Mouse (Mus musculus): Measurements from ENCODE around the gene Myh11. TPM values are rescaled to one million over a fixed set of nuclear protein-coding genes. Genes with fewer than 3 reads are reported as not detected.
A peak's percentile ranks its signal among the peaks of the same experiment; 100 is the strongest.
"Not testable (repeated sequence)": the region's sequence is repeated elsewhere in the genome, so short reads cannot be mapped to it uniquely, and the experiment has no call there.

Gene Myh11
- polyA plus RNA-seq, 1 experiment from 2014 or later: 0.90 TPM

DNA sequence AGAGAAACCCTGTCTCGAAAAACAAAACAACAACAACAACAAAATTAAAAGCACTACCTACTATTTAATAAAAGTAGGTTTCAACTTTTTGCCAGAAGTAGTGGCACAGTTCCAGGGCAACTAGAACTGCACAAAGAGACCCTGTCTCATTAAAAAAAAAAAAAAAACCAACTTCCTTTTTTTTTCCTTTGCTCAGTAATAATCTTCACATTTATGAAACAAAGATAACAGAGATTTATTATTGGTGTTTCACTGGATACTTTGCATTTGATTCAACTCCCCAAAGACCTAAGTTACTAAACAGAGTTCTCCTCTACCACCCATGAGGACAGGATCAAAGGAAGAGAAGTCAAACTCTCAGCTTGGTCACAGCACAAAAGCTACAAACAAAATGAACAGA lies 130.2 kb downstream of the Myh11 start:
- Histone ChIP-seq H3K36me3 (ENCODE audit: control insufficient read depth, insufficient read depth, low read length) (no peaks in the 10 kb centered on the region), H3K4me1 (ENCODE audit: control insufficient read depth, insufficient read depth, low read depth, low read length) (peaks cover 20% of the 10 kb centered on the region), H3K9me3 (ENCODE audit: control insufficient read depth, low read length) (no peaks in the 10 kb centered on the region), H3K4me3 (ENCODE audit: low read length) (no peak overlapping the region), H3K9ac (ENCODE audit: low read depth, low read length) (no peak overlapping the region), H3K27me3 (replicated peaks; ENCODE audit: control insufficient read depth, insufficient read depth, low read length) (no peaks in the 10 kb centered on the region; the same call in 1 of the 2 replicates), H3K4me2 (ENCODE audit: low read length) (no peak overlapping the region), H3K27ac (ENCODE audit: low read depth, low read length) (no peak overlapping the region)
- WGBS: 79% methylated on average over 1 of the region's 1 CpGs
- no peak for ATAC-seq

- no peaks in the 10 kb centered on the region for H3K36me3 ChIP-seq (ENCODE audit: control insufficient read depth, insufficient read depth, low read length)
- under 1% methylated on average over 10 of the region's 10 CpGs for WGBS
- peak; percentile 11 for ATAC-seq
- H3K27ac ChIP-seq (ENCODE audit: low read depth, low read length): peak overlapping the region; percentile 94
- H3K9me3 ChIP-seq (ENCODE audit: control insufficient read depth, low read length): no peaks in the 10 kb centered on the region
- peak overlapping the region; percentile 75 for H3K4me3 ChIP-seq (ENCODE audit: low read length)
- peak overlapping the region; percentile 61 for H3K4me2 ChIP-seq (ENCODE audit: low read length)
- peak overlapping the region; percentile 71 for H3K9ac ChIP-seq (ENCODE audit: low read depth, low read length)
- H3K27me3 ChIP-seq (replicated peaks; ENCODE audit: control insufficient read depth, insufficient read depth, low read length): no peaks in the 10 kb centered on the region; the same call in 1 of the 2 replicates
- peaks cover 20% of the 10 kb centered on the region for H3K4me1 ChIP-seq (ENCODE audit: control insufficient read depth, insufficient read depth, low read depth, low read length)
Measured at GRCm38 (mm10) chr16:14159746-14160131, 131.4 kb downstream of the Myh11 start.

DNA sequence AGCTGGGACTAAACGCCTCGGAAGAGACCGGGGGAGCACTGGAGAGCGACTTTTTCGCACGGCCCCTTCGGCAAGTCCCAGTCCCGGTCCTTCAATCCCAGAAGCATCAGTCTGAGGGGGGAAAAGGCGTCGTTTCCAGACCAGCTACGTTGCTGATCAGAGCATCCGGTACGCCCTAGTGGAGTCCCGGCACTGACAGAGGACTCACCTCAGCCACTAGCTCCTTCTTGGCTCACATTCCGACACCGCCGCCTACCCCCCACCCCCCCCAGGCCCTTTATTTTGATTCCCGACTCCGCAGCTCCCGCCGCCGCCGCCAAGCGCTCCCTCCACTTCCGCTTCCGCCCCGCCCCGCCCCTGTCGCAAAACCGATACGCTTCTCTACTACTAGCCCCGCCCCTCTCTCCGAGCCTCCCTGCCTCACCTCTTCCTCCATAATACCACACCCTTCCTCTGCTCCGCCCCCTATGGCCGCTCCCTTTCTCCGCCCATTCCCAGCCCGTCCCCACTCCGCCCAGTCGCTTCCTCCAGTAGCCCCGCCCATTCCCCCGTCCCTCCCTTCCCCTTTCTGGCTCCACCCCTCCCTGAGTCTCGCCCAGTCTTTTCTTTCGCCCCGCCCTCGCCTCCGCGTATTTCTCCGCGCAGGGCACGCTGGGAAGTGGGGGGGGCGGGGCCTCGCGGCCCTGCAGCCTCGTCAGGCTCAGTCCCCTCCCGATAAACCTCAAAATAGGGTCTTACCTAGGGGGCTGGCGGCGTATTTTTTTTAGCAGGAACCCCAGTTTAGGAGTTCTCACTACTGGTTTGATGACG lies 132.0 kb downstream of the Myh11 start:
- peak; percentile 96 for ATAC-seq
- Histone ChIP-seq H3K4me1 (ENCODE audit: control insufficient read depth, insufficient read depth, low read depth, low read length) (peaks cover 20% of the 10 kb centered on the region), H3K4me3 (ENCODE audit: low read length) (peak overlapping the region; percentile 75), H3K9me3 (ENCODE audit: control insufficient read depth, low read length) (no peaks in the 10 kb centered on the region), H3K27ac (ENCODE audit: low read depth, low read length) (peak overlapping the region; percentile 94), H3K36me3 (ENCODE audit: control insufficient read depth, insufficient read depth, low read length) (no peaks in the 10 kb centered on the region), H3K4me2 (ENCODE audit: low read length) (peak overlapping the region; percentile 82), H3K9ac (ENCODE audit: low read depth, low read length) (peak overlapping the region; percentile 77), H3K27me3 (replicated peaks; ENCODE audit: control insufficient read depth, insufficient read depth, low read length) (no peaks in the 10 kb centered on the region; the same call in 1 of the 2 replicates)
- WGBS: under 1% methylated on average over 54 of the region's 58 CpGs

DNA sequence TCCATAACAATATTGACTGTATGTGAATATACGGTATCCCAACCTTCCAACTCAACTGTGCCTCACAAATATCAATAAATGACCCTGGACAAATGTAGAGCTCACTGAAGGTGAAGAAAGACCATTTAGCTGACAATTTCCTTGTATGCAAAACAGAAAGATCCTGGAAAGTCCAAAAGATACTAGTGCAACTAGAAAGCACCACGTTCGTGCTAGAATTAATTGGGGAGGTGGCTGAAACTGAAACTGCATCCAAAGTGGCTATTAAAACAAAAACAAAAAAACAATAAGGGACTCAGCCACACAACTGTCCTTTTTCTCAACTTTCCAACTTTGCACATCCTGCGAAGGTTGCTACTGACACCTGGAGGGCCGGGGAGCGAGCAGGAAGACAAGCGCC lies 132.6 kb downstream of the Myh11 start:
- no peak for ATAC-seq
- Histone ChIP-seq H3K27me3 (replicated peaks; ENCODE audit: control insufficient read depth, insufficient read depth, low read length) (no peaks in the 10 kb centered on the region), H3K4me2 (ENCODE audit: low read length) (peak overlapping the region; percentile 82), H3K9ac (ENCODE audit: low read depth, low read length) (peak overlapping the region; percentile 77), H3K27ac (ENCODE audit: low read depth, low read length) (peak overlapping the region; percentile 75), H3K4me1 (ENCODE audit: control insufficient read depth, insufficient read depth, low read depth, low read length) (peaks cover 15% of the 10 kb centered on the region), H3K9me3 (ENCODE audit: control insufficient read depth, low read length) (no peaks in the 10 kb centered on the region), H3K4me3 (ENCODE audit: low read length) (peak overlapping the region; percentile 75), H3K36me3 (ENCODE audit: control insufficient read depth, insufficient read depth, low read length) (no peaks in the 10 kb centered on the region)
- WGBS: 9% methylated on average over 7 of the region's 7 CpGs

GRCm38 (mm10) chr16:14156312-14156711 lies 134.9 kb downstream of the Myh11 start:
- 0 out of 2 replicates have a peak, but pooled peaks cover 8% of the 10 kb centered on the region for H3K36me3 ChIP-seq (ENCODE audit: control insufficient read depth, insufficient read depth, low read length)
- H3K27me3 ChIP-seq (replicated peaks; ENCODE audit: control insufficient read depth, insufficient read depth, low read length): no peaks in the 10 kb centered on the region
- H3K9ac ChIP-seq (ENCODE audit: low read depth, low read length): no peak overlapping the region
- no peak overlapping the region for H3K4me3 ChIP-seq (ENCODE audit: low read length)
- no peak for ATAC-seq
- H3K4me1 ChIP-seq (ENCODE audit: control insufficient read depth, insufficient read depth, low read depth, low read length): peaks cover 10% of the 10 kb centered on the region
- H3K4me2 ChIP-seq (ENCODE audit: low read length): no peak overlapping the region
- WGBS: 94% methylated on average over 4 of the region's 6 CpGs
- no peaks in the 10 kb centered on the region for H3K9me3 ChIP-seq (ENCODE audit: control insufficient read depth, low read length)
- H3K27ac ChIP-seq (ENCODE audit: low read depth, low read length): no peak overlapping the region

GRCm38 (mm10) chr16:14155638-14156037 lies 135.5 kb downstream of the Myh11 start:
- H3K9ac ChIP-seq (ENCODE audit: low read depth, low read length); H3K36me3 ChIP-seq (ENCODE audit: control insufficient read depth, insufficient read depth, low read length); ATAC-seq; H3K27me3 ChIP-seq (replicated peaks; ENCODE audit: control insufficient read depth, insufficient read depth, low read length); H3K4me2 ChIP-seq (ENCODE audit: low read length); H3K4me3 ChIP-seq (ENCODE audit: low read length); H3K27ac ChIP-seq (ENCODE audit: low read depth, low read length); H3K9me3 ChIP-seq (ENCODE audit: control insufficient read depth, low read length): not testable (repeated sequence)
- H3K4me1 ChIP-seq (ENCODE audit: control insufficient read depth, insufficient read depth, low read depth, low read length): peaks cover 10% of the 10 kb centered on the region
- 60% methylated on average over 1 of the region's 2 CpGs for WGBS

- Histone ChIP-seq H3K9ac (ENCODE audit: low read depth, low read length) (no peak overlapping the region), H3K4me3 (ENCODE audit: low read length) (no peak overlapping the region), H3K9me3 (ENCODE audit: control insufficient read depth, low read length) (no peaks in the 10 kb centered on the region), H3K36me3 (ENCODE audit: control insufficient read depth, insufficient read depth, low read length) (0 out of 2 replicates have a peak, but pooled peaks cover 11% of the 10 kb centered on the region), H3K4me1 (ENCODE audit: control insufficient read depth, insufficient read depth, low read depth, low read length) (no peaks in the 10 kb centered on the region), H3K27ac (ENCODE audit: low read depth, low read length) (no peak overlapping the region), H3K27me3 (replicated peaks; ENCODE audit: control insufficient read depth, insufficient read depth, low read length) (no peaks in the 10 kb centered on the region), H3K4me2 (ENCODE audit: low read length) (no peak overlapping the region)
- no peak for ATAC-seq
- WGBS: 91% methylated on average over 4 of the region's 4 CpGs
Measured at GRCm38 (mm10) chr16:14151718-14152117, 139.5 kb downstream of the Myh11 start.

DNA sequence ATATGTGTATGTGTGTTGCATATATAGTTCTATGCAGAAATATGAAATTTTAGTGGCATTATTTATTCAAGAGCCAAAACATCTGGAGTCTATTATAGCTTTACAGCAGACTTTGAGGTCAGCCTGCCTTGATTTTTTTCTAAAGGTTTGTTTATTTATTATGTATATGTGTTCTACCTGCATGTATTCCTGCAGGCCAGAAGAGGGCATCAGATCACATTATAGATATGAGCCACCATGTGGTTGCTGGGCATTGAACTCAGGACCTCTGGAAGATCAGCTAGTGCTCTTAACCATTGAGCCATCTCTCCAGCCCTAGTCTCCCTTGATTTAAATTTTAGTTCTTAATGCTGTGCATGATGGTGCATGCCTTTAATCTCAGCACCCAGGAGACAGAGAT lies 143.5 kb downstream of the Myh11 start:
- Histone ChIP-seq H3K36me3 (ENCODE audit: control insufficient read depth, insufficient read depth, low read length) (peaks cover 25% of the 10 kb centered on the region), H3K9me3 (ENCODE audit: control insufficient read depth, low read length) (no peaks in the 10 kb centered on the region), H3K9ac (ENCODE audit: low read depth, low read length) (no peak overlapping the region), H3K4me2 (ENCODE audit: low read length) (no peak overlapping the region), H3K4me3 (ENCODE audit: low read length) (no peak overlapping the region), H3K27me3 (replicated peaks; ENCODE audit: control insufficient read depth, insufficient read depth, low read length) (no peaks in the 10 kb centered on the region), H3K4me1 (ENCODE audit: control insufficient read depth, insufficient read depth, low read depth, low read length) (no peaks in the 10 kb centered on the region), H3K27ac (ENCODE audit: low read depth, low read length) (no peak overlapping the region)
- no peak for ATAC-seq
